Mouse (Mus musculus) CH12.LX (cell line): ENCODE measurements around the gene Dnajc2. TPM values are rescaled to one million over a fixed set of nuclear protein-coding genes. Genes with fewer than 3 reads are reported as not detected.
"Not testable (repeated sequence)": the region's sequence is repeated elsewhere in the genome, so short reads cannot be mapped to it uniquely, and the experiment has no call there.

Experiments
- DNase-seq: peaks from one replicate; pipeline ENCODE4 v3.0.0-alpha.2; 2013; ENCODE audit errors: extremely low read depth
- H3K27ac ChIP-seq: 2 replicates; pipeline ENCODE4 v1.5.1; 2012; ENCODE audit warnings: low read depth, mild to moderate bottlenecking, control low read depth, moderate library complexity; ENCODE audit not compliant: insufficient read depth
- H3K27me3 ChIP-seq: replicated peaks from 2 replicates; pipeline ENCODE3; 2012; ENCODE audit warnings: inconsistent platforms
- H3K36me3 ChIP-seq, 2 experiments: replicated peaks in 1 of 2; 2 replicates each; pipeline versions ENCODE3 to v1.6.1; 2012; ENCODE audit warnings: inconsistent platforms in 1 of 2, low read length in 1 of 2, mild to moderate bottlenecking in 1 of 2, mixed read lengths in 1 of 2, moderate library complexity in 1 of 2; ENCODE audit not compliant: control insufficient read depth in 1 of 2, insufficient read depth in 1 of 2
- H3K4me1 ChIP-seq, 2 experiments: 2 replicates each; pipeline ENCODE4 v1.6.1; 2012; ENCODE audit warnings: inconsistent platforms in 1 of 2, moderate library complexity in 1 of 2; ENCODE audit not compliant: insufficient read depth in 2 of 2, control insufficient read depth in 1 of 2
- H3K4me2 ChIP-seq: 2 replicates; pipeline ENCODE4 v1.6.1; 2012; ENCODE audit warnings: low read depth, mild to moderate bottlenecking, control low read depth; ENCODE audit not compliant: poor library complexity, insufficient read depth, severe bottlenecking
- H3K4me3 ChIP-seq, 3 experiments: fragments of 150-350 bp in 1 of 3; sonication (generic) in 1 of 3; replicated peaks in 1 of 3; 2 replicates each; pipeline versions ENCODE3 to v1.5.1; 2011 to 2012; ENCODE audit warnings: low read depth in 2 of 3, low read length in 2 of 3, mild to moderate bottlenecking in 2 of 3, moderate library complexity in 2 of 3, control low read depth in 1 of 3, improper control_type of control experiment in 1 of 3, inconsistent platforms in 1 of 3, mixed read lengths in 1 of 3; ENCODE audit not compliant: poor library complexity in 1 of 3
- H3K79me2 ChIP-seq: replicated peaks from 2 replicates; pipeline ENCODE4 v1.6.1; 2012; ENCODE audit warnings: mild to moderate bottlenecking, moderate library complexity; ENCODE audit not compliant: control insufficient read depth, poor library complexity, insufficient read depth, severe bottlenecking; ENCODE audit errors: extremely low read depth
- H3K9ac ChIP-seq: 2 replicates; pipeline ENCODE4 v1.6.1; 2012; ENCODE audit warnings: low read depth, mild to moderate bottlenecking, control low read depth, moderate library complexity; ENCODE audit not compliant: insufficient read depth
- H3K9me3 ChIP-seq: replicated peaks from 2 replicates; pipeline ENCODE3; 2012; ENCODE audit warnings: low read length, inconsistent platforms, mixed read lengths
- BHLHE40 ChIP-seq: IDR thresholded peaks from 2 replicates; pipeline ENCODE4 v1.6.1; 2011; ENCODE audit warnings: mild to moderate bottlenecking, low read depth, low read length, improper control_type of control experiment
- ELF1 ChIP-seq: IDR thresholded peaks from 2 replicates; pipeline ENCODE4 v1.6.1; 2014; ENCODE audit warnings: low read depth, mild to moderate bottlenecking, inconsistent platforms, low read length, improper control_type of control experiment
- EP300 ChIP-seq: IDR thresholded peaks from 2 replicates; pipeline ENCODE4 v1.6.1; 2011; ENCODE audit warnings: low read length, improper control_type of control experiment
- ETS1 ChIP-seq: conservative IDR thresholded peaks from 2 replicates; pipeline ENCODE4 v1.6.1; 2012; ENCODE audit warnings: low read depth, mild to moderate bottlenecking, inconsistent platforms, low read length, improper control_type of control experiment, moderate library complexity
- MAFK ChIP-seq: IDR thresholded peaks from 2 replicates; pipeline ENCODE4 v1.6.1; 2011; ENCODE audit warnings: low read length, improper control_type of control experiment; ENCODE audit not compliant: insufficient replicate concordance
- NRF1 ChIP-seq: IDR thresholded peaks from 2 replicates; pipeline ENCODE4 v1.6.1; 2014; ENCODE audit warnings: low read depth, mild to moderate bottlenecking, inconsistent platforms, low read length, improper control_type of control experiment, moderate library complexity
- RAD21 ChIP-seq: IDR thresholded peaks from 2 replicates; pipeline ENCODE4 v1.6.1; 2011; ENCODE audit warnings: low read depth, mild to moderate bottlenecking, low read length, improper control_type of control experiment, moderate library complexity
- RCOR1 ChIP-seq: conservative IDR thresholded peaks from 2 replicates; pipeline ENCODE4 v1.6.1; 2012; ENCODE audit warnings: low read depth, mild to moderate bottlenecking, inconsistent platforms, low read length, improper control_type of control experiment
- SMC3 ChIP-seq: IDR thresholded peaks from 2 replicates; pipeline ENCODE4 v1.6.1; 2011; ENCODE audit warnings: low read depth, low read length, improper control_type of control experiment
- TCF12 ChIP-seq: IDR thresholded peaks from 2 replicates; pipeline ENCODE4 v1.6.1; 2014; ENCODE audit warnings: low read depth, mild to moderate bottlenecking, inconsistent platforms, low read length, improper control_type of control experiment
- UBTF ChIP-seq: IDR thresholded peaks from 2 replicates; pipeline ENCODE4 v1.6.1; 2012; ENCODE audit warnings: low read depth, mild to moderate bottlenecking, inconsistent platforms, low read length, improper control_type of control experiment, moderate library complexity
- USF2 ChIP-seq: conservative IDR thresholded peaks from 2 replicates; pipeline ENCODE4 v1.6.1; 2011; ENCODE audit warnings: low read depth, low read length, improper control_type of control experiment
- ZKSCAN1 ChIP-seq: IDR thresholded peaks from 2 replicates; pipeline ENCODE4 v1.6.1; 2012; ENCODE audit warnings: low read depth, inconsistent platforms, low read length, improper control_type of control experiment, borderline replicate concordance
- ZMIZ1 ChIP-seq: IDR thresholded peaks from 2 replicates; pipeline ENCODE4 v1.6.1; 2012; ENCODE audit warnings: low read depth, mild to moderate bottlenecking, inconsistent platforms, low read length, improper control_type of control experiment
- ZNF384 ChIP-seq: IDR thresholded peaks from 2 replicates; pipeline ENCODE4 v1.6.1; 2012; ENCODE audit warnings: low read depth, low read length, improper control_type of control experiment, inconsistent platforms
- dilution Hi-C: fragments of 300-500 bp; cut with MboI; formaldehyde crosslinking; loops from 2 replicates; pipeline ENCODE4 v1.14.3; 2020; ENCODE audit warnings: low sequenced_read_pairs; ENCODE audit not compliant: extremely low pct_unique_long_range_greater_than_20kb, extremely low pct_ligation_motif_present
- in situ Hi-C: fragments of 300-500 bp; cut with MboI; formaldehyde crosslinking; loops from 3 replicates; pipeline ENCODE4 v1.14.3; 2019; ENCODE audit warnings: low sequenced_read_pairs, low pct_ligation_motif_present, low pct_unique_long_range_greater_than_20kb, mixed read lengths
- polyA plus RNA-seq: library from polyadenylated mRNA; unstranded; fragments of >175 nt; gene quantifications from 2 replicates; pipeline ENCODE4 v1.2.1, GENCODE M21; 2012; ENCODE audit warnings: low read depth; ENCODE audit not compliant: insufficient read length
- total RNA-seq, 2 experiments: library from RNA; depleted of rRNA; stranded (reverse); fragments of 300-350 nt in 1 of 2; fragments of >200 nt in 1 of 2; gene quantifications; 2 replicates each; pipeline ENCODE4 v1.2.3; 2012 to 2014

The Dnajc2 gene
- total and polyA plus RNA-seq, 3 experiments, result 79.2 to 242 (median 138) TPM

- TF ChIP-seq NRF1 (no peak), ZKSCAN1 (no peak), ZMIZ1 (no peak), UBTF (no peak), TCF12 (no peak), ETS1 (no peak), BHLHE40 (no peak), EP300 (no peak), RCOR1 (no peak), ZNF384 (no peak), RAD21 (no peak), MAFK (no peak)
- TF ChIP-seq, all 38 proteins: peak for 0
- Histone ChIP-seq H3K79me2 (no peaks in the 10 kb centered on the region), H3K4me3 (no peak overlapping the region), H3K4me1 (no peaks in the 10 kb centered on the region; a peak in 1 of 4 replicates), H3K4me2 (no peak overlapping the region), H3K27me3 (no peaks in the 10 kb centered on the region), H3K9me3 (peaks cover 2% of the 10 kb centered on the region), H3K36me3 (no peaks in the 10 kb centered on the region), H3K9ac (no peak overlapping the region), H3K27ac (no peak overlapping the region)
- no peak for DNase-seq
- dilution Hi-C loops, result no loop called here
- in situ Hi-C loops, result no loop called here
Observed at GRCm38 (mm10) chr5:21714447-21714846, 70.6 kb downstream of the Dnajc2 start.

- Histone ChIP-seq H3K79me2 (no peaks in the 10 kb centered on the region), H3K4me1 (no peaks in the 10 kb centered on the region), H3K27ac (no peak overlapping the region), H3K9me3 (peaks cover 2% of the 10 kb centered on the region), H3K9ac (no peak overlapping the region), H3K4me3 (no peak overlapping the region), H3K4me2 (no peak overlapping the region), H3K27me3 (no peaks in the 10 kb centered on the region), H3K36me3 (no peaks in the 10 kb centered on the region)
- no peak for TF ChIP-seq SMC3
- no peak for TF ChIP-seq ELF1
- no peak for TF ChIP-seq USF2
- TF ChIP-seq BHLHE40, result no peak
- no peak for TF ChIP-seq EP300
- in situ Hi-C loops, result no loop called here
- dilution Hi-C loops, result no loop called here
- no peak for DNase-seq
Observed at GRCm38 (mm10) chr5:21712127-21712715, 72.8 kb downstream of the Dnajc2 start.

GRCm38 (mm10) chr5:21708011-21708410 is 77.0 kb downstream of the Dnajc2 start:
- H3K36me3 ChIP-seq, H3K4me3 ChIP-seq, H3K9me3 ChIP-seq, H3K79me2 ChIP-seq, H3K9ac ChIP-seq, H3K27ac ChIP-seq, DNase-seq, H3K4me1 ChIP-seq, H3K4me2 ChIP-seq, in situ Hi-C loops, dilution Hi-C loops, H3K27me3 ChIP-seq: not testable (repeated sequence)
